Mouse (Mus musculus) embryonic fibroblast, embryonic 13.5 days (primary cell): ENCODE measurements around the gene Zfp524.

Experiments used
- CTCF ChIP-seq: IDR thresholded peaks from 2 replicates; pipeline ENCODE4 v1.5.1; 2011; ENCODE audit warnings: mild to moderate bottlenecking, control low read depth, low read length, moderate library complexity, borderline replicate concordance; ENCODE audit not compliant: insufficient read depth
- POLR2A ChIP-seq: IDR thresholded peaks from 2 replicates; pipeline ENCODE4 v1.6.1; 2011; ENCODE audit warnings: low read depth, mild to moderate bottlenecking, control low read depth, low read length, moderate library complexity

DNA sequence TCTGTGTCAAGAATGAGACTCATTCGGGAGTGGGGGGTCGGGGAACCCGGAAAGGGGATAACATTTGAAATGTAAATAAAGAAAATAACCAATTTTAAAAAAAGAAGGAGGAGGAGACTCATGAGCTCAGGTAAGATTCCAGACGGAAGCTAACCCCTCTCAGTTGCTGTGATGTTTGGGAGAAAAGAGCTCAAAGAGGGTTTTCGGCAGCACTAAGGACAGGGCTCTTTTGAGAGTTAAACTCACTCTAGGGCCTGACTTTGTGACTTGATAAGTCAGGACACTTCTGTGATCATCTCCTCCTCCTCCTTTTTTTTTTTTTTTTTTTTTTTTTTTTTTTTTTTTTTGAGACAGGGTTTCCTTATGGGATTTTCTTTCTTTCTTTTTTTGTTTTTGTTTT, 24.7 kb downstream of the Zfp524 start:
- no peak for TF ChIP-seq CTCF
- TF ChIP-seq POLR2A, result no peak
